Mouse (Mus musculus): Measurements from ENCODE around the gene Eif4g3. TPM values are rescaled to one million over a fixed set of nuclear protein-coding genes. Genes with fewer than 3 reads are reported as not detected.

Eif4g3 gene
- total and polyA plus RNA-seq, 3 experiments: 22.8 to 63.7 TPM; not detected in 1

- Histone ChIP-seq H3K27ac (ENCODE audit: control insufficient read depth, low read depth, low read length) (no peak overlapping the region), H3K36me3 (ENCODE audit: control insufficient read depth in 1 of 2, insufficient read depth in 2 of 2, low read length in 2 of 2) (peaks cover 7 to 14% of the 10 kb centered on the region in 2 experiments)
Measured at GRCm38 (mm10) chr4:138067858-138068257, 75.0 kb downstream of the Eif4g3 start.

DNA sequence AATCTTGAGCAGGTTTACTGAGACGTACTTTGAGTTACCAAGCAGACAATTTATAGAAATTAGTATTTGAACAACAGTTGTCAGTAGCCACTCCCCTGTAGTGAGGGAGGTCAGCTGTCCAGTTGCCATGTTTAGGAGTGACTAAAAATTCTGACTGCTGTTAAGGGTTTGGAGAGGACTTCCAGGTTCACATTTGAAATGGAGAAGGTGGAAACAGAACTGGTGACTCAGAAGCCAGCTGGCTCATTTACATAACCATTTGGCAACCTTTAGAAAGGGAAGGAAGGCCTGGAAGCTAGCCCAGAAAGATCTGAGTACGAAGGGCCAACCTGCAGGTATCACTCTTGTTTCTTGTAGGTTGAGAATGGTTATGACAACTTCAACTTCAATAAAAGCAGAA is 75.8 kb downstream of the Eif4g3 start:
- DNase-seq (ENCODE audit: low read depth, low spot score): peak; percentile 84
- no peaks in the 10 kb centered on the region for H3K27me3 ChIP-seq (ENCODE audit: control insufficient read depth in 1 of 2, insufficient read depth in 2 of 2, low read length in 2 of 2)
- no peak overlapping the region for H3K27ac ChIP-seq (ENCODE audit: control insufficient read depth, low read depth, low read length)
- H3K4me3 ChIP-seq (ENCODE audit: control insufficient read depth in 1 of 2, insufficient read depth in 1 of 2, low read depth in 2 of 2, low read length in 2 of 2): no peak overlapping the region
- no peaks in the 10 kb centered on the region for H3K9me3 ChIP-seq (replicated peaks; ENCODE audit: insufficient read depth, low read length)
- H3K4me1 ChIP-seq (ENCODE audit: control insufficient read depth in 1 of 2, insufficient read depth in 2 of 2, low read length in 2 of 2): peaks cover 5% of the 10 kb centered on the region in 2 experiments; a peak in 3 of 4 replicates
- H3K9ac ChIP-seq (ENCODE audit: control insufficient read depth, low read depth, low read length, poor library complexity, severe bottlenecking): no peak overlapping the region
- H3K79me2 ChIP-seq (ENCODE audit: control insufficient read depth, insufficient read depth, low read length, poor library complexity): no peaks in the 10 kb centered on the region
- TF ChIP-seq SIN3A (IDR thresholded peaks at IDR 0.05; ENCODE audit: low read length) (peak; percentile 36; the same call in 1 of the 2 replicates), BHLHE40 (IDR thresholded peaks at IDR 0.05; ENCODE audit: borderline replicate concordance, low read depth, low read length) (no peak), USF2 (IDR thresholded peaks at IDR 0.05; ENCODE audit: borderline replicate concordance in 1 of 2, insufficient read depth in 1 of 2, low read depth in 1 of 2, low read length in 2 of 2) (no peak), ETS1 (IDR thresholded peaks at IDR 0.05; ENCODE audit: low read depth, low read length) (peak; percentile 97), JUND (IDR thresholded peaks at IDR 0.05; ENCODE audit: low read depth, low read length) (peak; percentile 72; the same call in 1 of the 2 replicates), TBP (IDR thresholded peaks at IDR 0.05; ENCODE audit: low read depth, low read length) (0 out of 2 replicates have a peak, but pooled peaks have one; percentile 25)
- peaks cover 7 to 12% of the 10 kb centered on the region in 2 experiments for H3K36me3 ChIP-seq (ENCODE audit: control insufficient read depth in 1 of 2, insufficient read depth in 2 of 2, low read length in 2 of 2)

More at GRCm38 (mm10) chr4:138067858-138068257, 75.0 kb downstream of the Eif4g3 start:
- TF ChIP-seq MXI1 (IDR thresholded peaks at IDR 0.05; ENCODE audit: low read depth, low read length) (no peak), USF1 (IDR thresholded peaks at IDR 0.05; ENCODE audit: low read depth, low read length) (no peak), BHLHE40 (IDR thresholded peaks at IDR 0.05; ENCODE audit: borderline replicate concordance, low read depth, low read length) (peak; percentile 66; the same call in 1 of the 2 replicates), ETS1 (IDR thresholded peaks at IDR 0.05; ENCODE audit: low read depth, low read length) (no peak)
- H3K27me3 ChIP-seq (ENCODE audit: control insufficient read depth in 1 of 2, insufficient read depth in 2 of 2, low read length in 2 of 2): no peaks in the 10 kb centered on the region
- H3K9ac ChIP-seq (ENCODE audit: control insufficient read depth, low read depth, low read length, poor library complexity, severe bottlenecking): no peak overlapping the region
- H3K9me3 ChIP-seq (replicated peaks; ENCODE audit: insufficient read depth, low read length): no peaks in the 10 kb centered on the region
- no peak overlapping the region for H3K4me3 ChIP-seq (ENCODE audit: control insufficient read depth in 1 of 2, insufficient read depth in 1 of 2, low read depth in 2 of 2, low read length in 2 of 2)
- no peak for DNase-seq (ENCODE audit: low read depth, low spot score)
- H3K4me1 ChIP-seq (ENCODE audit: control insufficient read depth in 1 of 2, insufficient read depth in 2 of 2, low read length in 2 of 2): peaks cover 5% of the 10 kb centered on the region in 2 experiments; a peak in 3 of 4 replicates
- H3K79me2 ChIP-seq (ENCODE audit: control insufficient read depth, insufficient read depth, low read length, poor library complexity): no peaks in the 10 kb centered on the region

DNA sequence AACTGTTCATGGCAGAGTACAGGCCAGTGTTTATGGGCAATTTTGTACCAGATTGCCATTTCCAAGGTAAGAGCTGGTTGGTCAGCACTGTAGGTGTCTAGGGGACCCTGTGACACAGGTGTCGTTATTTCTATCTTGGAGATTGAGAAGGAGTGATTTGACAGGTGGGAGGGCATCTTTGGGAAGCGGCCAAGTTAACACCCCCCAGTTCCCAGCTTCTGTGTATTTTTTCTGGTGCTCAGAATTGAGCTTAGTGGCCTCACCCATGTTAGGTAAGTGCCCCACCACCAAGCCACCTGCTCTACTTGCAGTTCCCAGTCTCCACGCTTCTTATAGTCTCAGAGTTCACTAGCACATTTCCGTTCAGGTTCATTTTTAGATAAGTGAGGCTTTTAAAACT is 76.5 kb downstream of the Eif4g3 start:
- Histone ChIP-seq H3K9me3 (replicated peaks; ENCODE audit: insufficient read depth, low read length) (no peaks in the 10 kb centered on the region), H3K4me1 (ENCODE audit: control insufficient read depth in 1 of 2, insufficient read depth in 2 of 2, low read length in 2 of 2) (peaks cover 5% of the 10 kb centered on the region in 2 experiments; a peak in 3 of 4 replicates), H3K79me2 (ENCODE audit: control insufficient read depth, insufficient read depth, low read length, poor library complexity) (no peaks in the 10 kb centered on the region), H3K36me3 (ENCODE audit: control insufficient read depth in 1 of 2, insufficient read depth in 2 of 2, low read length in 2 of 2) (peaks cover 7 to 11% of the 10 kb centered on the region in 2 experiments), H3K27me3 (ENCODE audit: control insufficient read depth in 1 of 2, insufficient read depth in 2 of 2, low read length in 2 of 2) (no peaks in the 10 kb centered on the region), H3K27ac (ENCODE audit: control insufficient read depth, low read depth, low read length) (no peak overlapping the region), H3K9ac (ENCODE audit: control insufficient read depth, low read depth, low read length, poor library complexity, severe bottlenecking) (no peak overlapping the region), H3K4me3 (ENCODE audit: control insufficient read depth in 1 of 2, insufficient read depth in 1 of 2, low read depth in 2 of 2, low read length in 2 of 2) (no peak overlapping the region)
- TF ChIP-seq POLR2AphosphoS5 (IDR thresholded peaks at IDR 0.05; ENCODE audit: borderline replicate concordance, low read depth, low read length) (no peak), RAD21 (IDR thresholded peaks at IDR 0.05; ENCODE audit: low read depth, low read length) (no peak), MAZ (IDR thresholded peaks at IDR 0.05; ENCODE audit: low read depth, low read length) (no peak), POLR2AphosphoS2 (IDR thresholded peaks at IDR 0.05; ENCODE audit: low read length) (no peak), CHD2 (IDR thresholded peaks at IDR 0.05; ENCODE audit: low read length) (no peak), MXI1 (IDR thresholded peaks at IDR 0.05; ENCODE audit: low read depth, low read length) (no peak), ZKSCAN1 (IDR thresholded peaks at IDR 0.05; ENCODE audit: low read depth, low read length) (no peak), TCF12 (IDR thresholded peaks at IDR 0.05; ENCODE audit: low read depth, low read length) (no peak), E2F4 (IDR thresholded peaks at IDR 0.05; ENCODE audit: borderline replicate concordance, low read depth, low read length) (no peak), SMC3 (IDR thresholded peaks at IDR 0.05; ENCODE audit: low read depth, low read length) (no peak)
- DNase-seq (ENCODE audit: low read depth, low spot score): no peak
